Mouse (Mus musculus): ENCODE measurements around the gene Nploc4. TPM values are rescaled to one million over a fixed set of nuclear protein-coding genes. Genes with fewer than 3 reads are reported as not detected.

The Nploc4 gene
- polyA plus RNA-seq, 1 experiment from 2014 or later, result 45.4 TPM

- Histone ChIP-seq H3K27me3 (ENCODE audit: control insufficient read depth, insufficient read depth, low read length) (no peaks in the 10 kb centered on the region), H3K4me3 (ENCODE audit: low read length) (no peak overlapping the region), H3K4me2 (replicated peaks; ENCODE audit: low read depth, low read length) (no peak overlapping the region), H3K27ac (ENCODE audit: low read depth, low read length) (no peak overlapping the region), H3K9me3 (ENCODE audit: control insufficient read depth, low read length) (no peaks in the 10 kb centered on the region), H3K36me3 (ENCODE audit: control insufficient read depth, insufficient read depth, low read length) (no peaks in the 10 kb centered on the region; the same call in 1 of the 2 replicates), H3K9ac (ENCODE audit: low read depth, low read length) (no peak overlapping the region), H3K4me1 (ENCODE audit: control insufficient read depth, insufficient read depth, low read length) (peaks cover 4% of the 10 kb centered on the region; the same call in 1 of the 2 replicates)
- WGBS, result 70% methylated on average over 3 of the region's 3 CpGs
- no peak for ATAC-seq (ENCODE audit: low FRiP score, low TSS enrichment)
Observed at GRCm38 (mm10) chr11:120452246-120452645, 14.7 kb upstream of the Nploc4 start.

DNA sequence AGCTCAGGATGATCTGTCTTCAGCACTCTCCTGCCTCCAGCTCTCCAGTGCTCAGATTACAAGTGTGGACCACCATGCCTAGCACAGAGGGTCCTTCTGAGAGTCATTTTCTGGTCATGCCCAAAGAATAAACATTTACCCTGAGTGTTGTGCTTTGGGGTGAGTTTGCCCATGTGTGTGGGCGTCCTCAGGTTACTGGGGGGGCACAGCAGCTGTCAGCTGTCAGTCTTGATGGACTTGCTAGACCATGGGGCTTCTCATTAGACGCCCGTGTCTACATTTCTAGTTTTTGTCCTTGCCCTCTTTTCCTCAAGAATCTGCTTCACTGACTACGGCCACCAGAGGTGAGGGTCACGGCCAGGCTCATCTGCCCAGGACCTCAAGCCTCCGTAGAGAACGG lies 9.7 kb upstream of the Nploc4 start:
- no peaks in the 10 kb centered on the region for H3K9me3 ChIP-seq (ENCODE audit: control insufficient read depth, low read length)
- no peak overlapping the region for H3K4me3 ChIP-seq (ENCODE audit: low read length)
- no peak for ATAC-seq (ENCODE audit: low FRiP score, low TSS enrichment)
- H3K27me3 ChIP-seq (ENCODE audit: control insufficient read depth, insufficient read depth, low read length), result no peaks in the 10 kb centered on the region
- no peak overlapping the region for H3K4me2 ChIP-seq (replicated peaks; ENCODE audit: low read depth, low read length)
- 60% methylated on average over 7 of the region's 7 CpGs for WGBS
- no peaks in the 10 kb centered on the region for H3K4me1 ChIP-seq (ENCODE audit: control insufficient read depth, insufficient read depth, low read length)
- no peaks in the 10 kb centered on the region for H3K36me3 ChIP-seq (ENCODE audit: control insufficient read depth, insufficient read depth, low read length)
- H3K9ac ChIP-seq (ENCODE audit: low read depth, low read length), result no peak overlapping the region
- H3K27ac ChIP-seq (ENCODE audit: low read depth, low read length), result no peak overlapping the region

- 46% methylated on average over 3 of the region's 3 CpGs for WGBS
Observed at GRCm38 (mm10) chr11:120445475-120445874, 8.0 kb upstream of the Nploc4 start.

DNA sequence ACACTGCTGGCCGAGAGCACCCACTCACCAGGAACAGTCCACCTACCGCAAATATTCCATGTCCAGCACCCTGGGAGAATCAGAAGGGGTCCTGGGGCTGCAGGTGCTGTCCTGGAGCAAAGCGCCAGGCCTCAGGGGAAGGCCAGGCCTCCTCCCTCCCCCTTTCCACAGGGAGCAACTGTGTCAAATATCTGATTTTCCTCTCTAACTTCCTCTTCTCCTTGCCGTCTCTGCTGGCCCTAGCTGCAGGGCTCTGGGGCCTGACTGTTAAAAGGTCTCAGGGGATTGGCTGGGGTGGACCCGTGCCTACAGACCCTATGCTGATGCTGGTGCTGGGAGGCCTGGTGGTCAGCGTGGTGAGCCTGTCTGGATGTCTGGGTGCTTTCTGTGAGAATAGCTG lies 6.6 kb upstream of the Nploc4 start:
- H3K36me3 ChIP-seq (ENCODE audit: control insufficient read depth, insufficient read depth, low read length), result no peaks in the 10 kb centered on the region
- WGBS, result 76% methylated on average over 6 of the region's 6 CpGs
- H3K9ac ChIP-seq (ENCODE audit: low read depth, low read length), result no peak overlapping the region
- no peak overlapping the region for H3K4me3 ChIP-seq (ENCODE audit: low read length)
- ATAC-seq (ENCODE audit: low FRiP score, low TSS enrichment), result no peak
- no peak overlapping the region for H3K27ac ChIP-seq (ENCODE audit: low read depth, low read length)
- no peaks in the 10 kb centered on the region for H3K4me1 ChIP-seq (ENCODE audit: control insufficient read depth, insufficient read depth, low read length)
- no peak overlapping the region for H3K4me2 ChIP-seq (replicated peaks; ENCODE audit: low read depth, low read length)
- H3K9me3 ChIP-seq (ENCODE audit: control insufficient read depth, low read length), result no peaks in the 10 kb centered on the region
- no peaks in the 10 kb centered on the region for H3K27me3 ChIP-seq (ENCODE audit: control insufficient read depth, insufficient read depth, low read length)

More at GRCm38 (mm10) chr11:120445475-120445874, 8.0 kb upstream of the Nploc4 start:
- Histone ChIP-seq H3K27me3 (ENCODE audit: control insufficient read depth, insufficient read depth, low read length) (no peaks in the 10 kb centered on the region), H3K4me1 (ENCODE audit: control insufficient read depth, insufficient read depth, low read length) (no peaks in the 10 kb centered on the region), H3K4me2 (replicated peaks; ENCODE audit: low read depth, low read length) (no peak overlapping the region), H3K4me3 (ENCODE audit: low read length) (no peak overlapping the region), H3K9ac (ENCODE audit: low read depth, low read length) (no peak overlapping the region), H3K9me3 (ENCODE audit: control insufficient read depth, low read length) (no peaks in the 10 kb centered on the region), H3K27ac (ENCODE audit: low read depth, low read length) (no peak overlapping the region), H3K36me3 (ENCODE audit: control insufficient read depth, insufficient read depth, low read length) (no peaks in the 10 kb centered on the region)
- no peak for ATAC-seq (ENCODE audit: low FRiP score, low TSS enrichment)

DNA sequence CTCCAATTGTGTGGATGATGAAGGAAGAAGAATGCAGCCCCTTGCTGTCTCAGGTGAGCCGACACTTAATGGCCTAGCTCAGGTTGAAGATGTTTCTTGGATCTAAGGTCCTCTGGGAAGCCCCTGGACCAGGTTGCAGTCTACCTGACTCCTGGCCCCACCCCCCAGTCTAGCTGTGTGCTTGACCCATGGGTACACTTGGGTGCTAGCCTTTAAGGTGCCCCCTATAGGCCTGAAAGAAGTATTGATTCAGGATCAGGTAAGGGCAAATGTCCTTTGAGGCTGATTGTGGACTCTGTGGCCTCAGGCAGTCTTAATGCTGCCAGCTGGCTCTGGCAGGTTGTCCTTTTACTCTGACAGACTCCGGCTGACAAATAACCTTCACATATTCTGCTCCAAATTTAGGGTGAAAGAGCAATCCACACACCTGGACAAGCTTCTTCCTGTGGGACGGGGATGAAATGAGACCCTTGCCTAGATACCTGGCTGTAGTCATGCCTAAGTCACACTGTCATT lies 5.3 kb upstream of the Nploc4 start:
- Histone ChIP-seq H3K27me3 (ENCODE audit: control insufficient read depth, insufficient read depth, low read length) (no peaks in the 10 kb centered on the region), H3K4me3 (ENCODE audit: low read length) (no peak overlapping the region), H3K4me2 (replicated peaks; ENCODE audit: low read depth, low read length) (no peak overlapping the region), H3K36me3 (ENCODE audit: control insufficient read depth, insufficient read depth, low read length) (no peaks in the 10 kb centered on the region), H3K27ac (ENCODE audit: low read depth, low read length) (no peak overlapping the region), H3K9ac (ENCODE audit: low read depth, low read length) (no peak overlapping the region), H3K9me3 (ENCODE audit: control insufficient read depth, low read length) (no peaks in the 10 kb centered on the region), H3K4me1 (ENCODE audit: control insufficient read depth, insufficient read depth, low read length) (no peaks in the 10 kb centered on the region)
- ATAC-seq (ENCODE audit: low FRiP score, low TSS enrichment), result no peak
- WGBS, result 92% methylated on average over 3 of the region's 3 CpGs

GRCm38 (mm10) chr11:120442344-120442743 lies 4.8 kb upstream of the Nploc4 start, which contains the start of gene Tspan10:
Tspan10 (plus strand) TSS chr11:120442644.
- no peak for ATAC-seq (ENCODE audit: low FRiP score, low TSS enrichment)
- no peaks in the 10 kb centered on the region for H3K4me1 ChIP-seq (ENCODE audit: control insufficient read depth, insufficient read depth, low read length)
- no peaks in the 10 kb centered on the region for H3K36me3 ChIP-seq (ENCODE audit: control insufficient read depth, insufficient read depth, low read length)
- H3K9ac ChIP-seq (ENCODE audit: low read depth, low read length), result no peak within 1 kb of the TSS
- no peaks in the 10 kb centered on the region for H3K9me3 ChIP-seq (ENCODE audit: control insufficient read depth, low read length)
- H3K4me2 ChIP-seq (replicated peaks; ENCODE audit: low read depth, low read length), result no peak within 1 kb of the TSS
- 86% methylated on average over 3 of the region's 3 CpGs for WGBS
- no peaks in the 10 kb centered on the region for H3K27me3 ChIP-seq (ENCODE audit: control insufficient read depth, insufficient read depth, low read length)
- H3K4me3 ChIP-seq (ENCODE audit: low read length), result no peak within 1 kb of the TSS
- H3K27ac ChIP-seq (ENCODE audit: low read depth, low read length), result no peak within 1 kb of the TSS

GRCm38 (mm10) chr11:120437857-120438385 lies 413 bp upstream of the Nploc4 start:
- Histone ChIP-seq H3K9ac (ENCODE audit: low read depth, low read length) (peak overlapping the region; percentile 95), H3K27ac (ENCODE audit: low read depth, low read length) (peak overlapping the region; percentile 67; the same call in 1 of the 2 replicates), H3K27me3 (ENCODE audit: control insufficient read depth, insufficient read depth, low read length) (no peaks in the 10 kb centered on the region), H3K4me3 (ENCODE audit: low read length) (peak overlapping the region; percentile 98), H3K9me3 (ENCODE audit: control insufficient read depth, low read length) (no peaks in the 10 kb centered on the region), H3K4me2 (replicated peaks; ENCODE audit: low read depth, low read length) (peak overlapping the region; percentile 68), H3K4me1 (ENCODE audit: control insufficient read depth, insufficient read depth, low read length) (peaks cover 9% of the 10 kb centered on the region), H3K36me3 (ENCODE audit: control insufficient read depth, insufficient read depth, low read length) (peaks cover 24% of the 10 kb centered on the region)
- 27% methylated on average over 12 of the region's 12 CpGs for WGBS
- no peak for ATAC-seq (ENCODE audit: low FRiP score, low TSS enrichment)

DNA sequence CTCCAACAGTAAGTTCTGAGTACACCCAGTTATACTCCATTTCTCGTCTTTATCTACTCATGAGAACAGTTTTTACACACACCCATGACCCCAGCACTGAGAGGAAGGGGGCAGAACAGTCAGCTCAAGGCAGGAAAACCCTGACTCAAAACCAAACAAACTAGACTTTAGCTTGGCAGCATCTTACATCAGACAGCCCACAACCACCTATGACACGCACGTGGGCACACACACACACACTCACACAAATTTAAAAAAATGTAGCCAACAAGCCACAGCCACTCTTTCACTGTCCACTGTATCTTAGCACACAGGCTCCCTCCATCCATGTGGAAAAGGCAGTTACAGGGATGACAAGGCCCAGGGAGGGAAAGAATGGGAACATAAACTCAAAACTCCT lies 10.8 kb downstream of the Nploc4 start:
- H3K9me3 ChIP-seq (ENCODE audit: control insufficient read depth, low read length), result no peaks in the 10 kb centered on the region
- H3K27ac ChIP-seq (ENCODE audit: low read depth, low read length), result no peak overlapping the region
- no peaks in the 10 kb centered on the region for H3K27me3 ChIP-seq (ENCODE audit: control insufficient read depth, insufficient read depth, low read length)
- H3K4me1 ChIP-seq (ENCODE audit: control insufficient read depth, insufficient read depth, low read length), result peaks cover 16% of the 10 kb centered on the region; the same call in 1 of the 2 replicates
- H3K4me2 ChIP-seq (replicated peaks; ENCODE audit: low read depth, low read length), result no peak overlapping the region
- no peak overlapping the region for H3K4me3 ChIP-seq (ENCODE audit: low read length)
- no peak overlapping the region for H3K9ac ChIP-seq (ENCODE audit: low read depth, low read length)
- 89% methylated on average over 3 of the region's 3 CpGs for WGBS
- H3K36me3 ChIP-seq (ENCODE audit: control insufficient read depth, insufficient read depth, low read length), result peaks cover 71% of the 10 kb centered on the region
- no peak for ATAC-seq (ENCODE audit: low FRiP score, low TSS enrichment)

DNA sequence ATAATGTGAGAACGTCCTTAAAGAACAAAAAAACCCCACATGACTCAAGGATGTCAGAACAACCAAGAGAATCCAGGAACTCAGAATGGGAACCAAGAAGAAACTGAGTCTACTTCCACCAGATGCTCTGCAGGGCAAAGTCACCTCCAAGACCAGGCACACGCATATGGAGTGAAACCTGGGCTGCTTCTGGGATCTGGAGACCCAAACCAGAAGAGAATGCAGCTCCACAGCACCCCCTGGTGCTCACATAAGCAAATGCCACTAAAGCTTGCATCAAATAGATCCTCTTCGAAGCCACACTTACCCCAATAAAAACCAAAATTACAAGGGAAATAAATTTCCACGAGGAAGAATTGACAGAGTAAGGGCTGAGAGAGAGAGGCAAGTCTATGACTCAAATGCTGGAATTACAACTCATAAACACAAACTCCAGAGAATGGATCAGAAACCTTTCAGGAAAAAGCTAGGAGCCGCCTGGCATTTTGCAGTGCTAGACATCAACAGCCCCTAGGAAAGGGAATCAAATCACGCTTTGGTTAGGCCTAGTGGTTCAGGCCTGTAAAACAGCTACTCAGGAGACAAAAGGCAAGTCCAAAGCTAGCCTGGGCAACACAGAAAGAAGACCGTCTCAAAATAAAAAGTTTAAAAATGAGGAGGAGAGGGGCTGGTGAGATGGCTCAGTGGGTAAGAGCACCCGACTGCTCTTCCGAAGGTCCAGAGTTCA lies 13.8 kb downstream of the Nploc4 start:
- H3K4me2 ChIP-seq (replicated peaks; ENCODE audit: low read depth, low read length), result no peak overlapping the region
- 51% methylated on average over 9 of the region's 9 CpGs for WGBS
- H3K4me1 ChIP-seq (ENCODE audit: control insufficient read depth, insufficient read depth, low read length), result peaks cover 21% of the 10 kb centered on the region; the same call in 1 of the 2 replicates
- H3K27me3 ChIP-seq (ENCODE audit: control insufficient read depth, insufficient read depth, low read length), result no peaks in the 10 kb centered on the region
- H3K9me3 ChIP-seq (ENCODE audit: control insufficient read depth, low read length), result no peaks in the 10 kb centered on the region
- H3K9ac ChIP-seq (ENCODE audit: low read depth, low read length), result no peak overlapping the region
- H3K36me3 ChIP-seq (ENCODE audit: control insufficient read depth, insufficient read depth, low read length), result peaks cover 72% of the 10 kb centered on the region
- no peak for ATAC-seq (ENCODE audit: low FRiP score, low TSS enrichment)
- peak overlapping the region; percentile 72; the same call in 1 of the 2 replicates for H3K27ac ChIP-seq (ENCODE audit: low read depth, low read length)
- no peak overlapping the region for H3K4me3 ChIP-seq (ENCODE audit: low read length)
